Comparison of ENCODE assay signal across 9 mouse cellular contexts in the genomic region with DNA sequence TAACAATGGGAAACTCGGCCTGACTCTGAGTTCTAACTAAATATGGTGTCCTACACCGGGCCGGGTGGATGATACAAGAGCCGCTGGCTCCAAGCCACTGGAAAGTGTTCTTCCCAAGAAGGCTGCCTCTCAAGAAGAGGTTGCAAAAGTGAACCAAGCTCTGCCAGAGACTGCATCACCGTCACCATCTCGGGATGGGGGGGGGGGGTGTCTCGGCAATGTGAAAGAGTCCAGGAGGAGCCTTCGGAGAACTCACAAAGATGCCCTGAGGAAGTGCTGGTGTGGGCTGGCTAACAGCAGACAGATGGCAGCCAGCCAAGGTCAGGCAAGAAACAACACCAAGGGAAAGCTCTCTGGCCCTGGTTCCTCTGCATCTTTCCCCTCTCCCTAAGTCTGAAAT.
DNase-seq lines count a peak whose midpoint lies in the region; ATAC-seq and TF ChIP-seq lines count a peak whose summit lies in the region.
"Had no signal": no experiment of that assay in that cellular context is flagged by ENCODE, and none has a peak within 500 bp of the region (broad histone marks: within the 10 kb centered on the region; RNA-seq: fewer than 3 reads in every experiment).

No protein-coding gene starts in this region.

- TF ChIP-seq POLR2A in small intestine, adult 2 months (IDR thresholded peaks at IDR 0.05; ENCODE audit: low read depth, low read length): no peak

- 0 out of 2 replicates have a peak overlapping the region, but pooled peaks have one; percentile 6 for H3K27ac ChIP-seq in limb, embryonic 13.5 days
- H3K27ac ChIP-seq in limb, embryonic 10.5 days: no peak overlapping the region
- H3K27ac ChIP-seq in heart, embryonic 16.5 days (ENCODE audit: low read length): peak overlapping the region; percentile 78
- peak overlapping the region; percentile 52 for H3K27ac ChIP-seq in small intestine, adult 2 months (ENCODE audit: insufficient read depth, low read depth, low read length)
- H3K27ac ChIP-seq: embryonic facial prominence, embryonic 13.5 days had no signal

- H3K27me3 ChIP-seq in limb, embryonic 13.5 days: no peaks in the 10 kb centered on the region
- no peaks in the 10 kb centered on the region for H3K27me3 ChIP-seq in limb, embryonic 10.5 days (ENCODE audit: low read depth, poor library complexity, severe bottlenecking)
- H3K27me3 ChIP-seq in heart, embryonic 16.5 days (ENCODE audit: control insufficient read depth, insufficient read depth, low read length): no peaks in the 10 kb centered on the region
- no peaks in the 10 kb centered on the region for H3K27me3 ChIP-seq in small intestine, adult 2 months (ENCODE audit: control insufficient read depth, insufficient read depth, low read length)
- H3K27me3 ChIP-seq: embryonic facial prominence, embryonic 13.5 days had no signal

- H3K4me3 ChIP-seq in limb, embryonic 13.5 days: no peak overlapping the region
- H3K4me3 ChIP-seq in limb, embryonic 10.5 days: no peak overlapping the region
- no peak overlapping the region for H3K4me3 ChIP-seq in heart, embryonic 16.5 days (ENCODE audit: low read length)
- no peak overlapping the region for H3K4me3 ChIP-seq in small intestine, adult 2 months (ENCODE audit: low read depth, low read length)
- H3K4me3 ChIP-seq: embryonic facial prominence, embryonic 13.5 days had no signal

- no peak for ATAC-seq in limb, embryonic 13.5 days (ENCODE audit: low FRiP score, low read depth)
- no peak for ATAC-seq in heart, embryonic 16.5 days (replicated peaks; ENCODE audit: extremely low read depth, insufficient read depth, low FRiP score)
- no peak for ATAC-seq in frontal cortex, adult (ENCODE audit: low TSS enrichment)

- H3K4me1 ChIP-seq in limb, embryonic 13.5 days: peaks cover 42% of the 10 kb centered on the region
- H3K4me1 ChIP-seq in limb, embryonic 10.5 days: peaks cover 26% of the 10 kb centered on the region
- H3K4me1 ChIP-seq in heart, embryonic 16.5 days (ENCODE audit: control insufficient read depth, insufficient read depth, low read length): peaks cover 53% of the 10 kb centered on the region
- no peaks in the 10 kb centered on the region for H3K4me1 ChIP-seq in small intestine, adult 2 months (ENCODE audit: control insufficient read depth, insufficient read depth, insufficient read length, low read length)

- no peaks in the 10 kb centered on the region for H3K9me3 ChIP-seq in limb, embryonic 13.5 days
- no peaks in the 10 kb centered on the region for H3K9me3 ChIP-seq in limb, embryonic 10.5 days (replicated peaks)
- no peaks in the 10 kb centered on the region for H3K9me3 ChIP-seq in heart, embryonic 16.5 days (replicated peaks; ENCODE audit: control insufficient read depth, low read length)
- H3K9me3 ChIP-seq: embryonic facial prominence, embryonic 13.5 days had no signal

- H3K4me2 ChIP-seq in limb, embryonic 13.5 days (replicated peaks): no peak overlapping the region
- H3K4me2 ChIP-seq in heart, embryonic 16.5 days (ENCODE audit: low read depth, low read length): peak overlapping the region; percentile 10; the same call in 1 of the 2 replicates
- H3K4me2 ChIP-seq: embryonic facial prominence, embryonic 13.5 days had no signal

- no peak for DNase-seq in limb, embryonic 10.5 days (ENCODE audit: low spot score)
- peak; percentile 87 to 90 for DNase-seq in adrenal gland, postnatal 36 days
- no peak for DNase-seq in spleen, adult 18-20 months
- DNase-seq in retina, embryonic 14.5 days (ENCODE audit: low spot score): no peak

- no peak overlapping the region for H3K9ac ChIP-seq in limb, embryonic 13.5 days
- H3K9ac ChIP-seq in heart, embryonic 16.5 days (ENCODE audit: low read length): no peak overlapping the region
- H3K9ac ChIP-seq: embryonic facial prominence, embryonic 13.5 days had no signal

- WGBS in limb, embryonic 13.5 days: 69% methylated on average over 8 of the region's 8 CpGs
- 85% methylated on average over 8 of the region's 8 CpGs for WGBS in limb, embryonic 10.5 days
- WGBS in heart, embryonic 16.5 days: 24% methylated on average over 8 of the region's 8 CpGs
- WGBS in small intestine, adult 2 months: 70% methylated on average over 8 of the region's 8 CpGs

- H3K36me3 ChIP-seq in limb, embryonic 13.5 days: no peaks in the 10 kb centered on the region
- H3K36me3 ChIP-seq in limb, embryonic 10.5 days: no peaks in the 10 kb centered on the region
- no peaks in the 10 kb centered on the region for H3K36me3 ChIP-seq in heart, embryonic 16.5 days (ENCODE audit: control insufficient read depth, insufficient read depth)
- H3K36me3 ChIP-seq in small intestine, adult 2 months (ENCODE audit: control insufficient read depth, insufficient read depth, low read length): no peaks in the 10 kb centered on the region
- H3K36me3 ChIP-seq: embryonic facial prominence, embryonic 13.5 days had no signal

- TF ChIP-seq CTCF in small intestine, adult 2 months (IDR thresholded peaks at IDR 0.05; ENCODE audit: extremely low read depth, insufficient read length, insufficient replicate concordance, low read depth, low read length): no peak

Comparison
In these comparisons a context has a peak if more than half of its experiments do, and no peak if none do; other contexts are left out.
1. DNase-seq: peak in adrenal gland, postnatal 36 days (2 of 2); none in limb, embryonic 10.5 days (single experiment), spleen, adult 18-20 months (0 of 2) and retina, embryonic 14.5 days (single experiment).